Mouse (Mus musculus): ENCODE data around the gene Zc3h12c.
A peak's percentile ranks its signal among the peaks of the same experiment; 100 is the strongest.
"Not testable (repeated sequence)": the region's sequence is repeated elsewhere in the genome, so short reads cannot be mapped to it uniquely, and the experiment has no call there.

Zc3h12c gene

DNA sequence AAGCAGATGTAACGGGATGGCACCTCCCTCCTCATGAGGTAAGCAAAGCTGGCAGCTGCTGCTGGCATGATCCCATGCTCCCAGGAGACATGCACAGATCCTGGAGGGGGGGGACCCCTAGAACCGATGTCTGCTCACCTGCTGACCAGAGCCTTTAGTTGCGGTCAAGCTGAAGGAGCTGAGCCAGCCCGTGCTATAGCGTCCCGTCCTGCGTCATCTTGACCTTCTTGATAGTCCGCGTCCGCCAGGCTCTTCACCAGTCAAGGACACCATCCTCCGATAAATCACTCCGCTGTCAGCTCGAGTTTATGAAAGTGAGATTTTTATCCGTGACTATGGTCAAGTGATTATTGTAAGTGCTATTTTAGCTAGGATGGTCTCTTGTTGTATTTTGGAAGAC lies 67.9 kb downstream of the Zc3h12c start:
- no peak for DNase-seq

GRCm38 (mm10) chr9:52098600-52098999 lies 69.8 kb downstream of the Zc3h12c start:
- DNase-seq = peak; percentile 76 to 88

GRCm38 (mm10) chr9:52097386-52097785 lies 71.0 kb downstream of the Zc3h12c start:
- peak in 1 of 2 experiments; percentile 56 for DNase-seq

DNA sequence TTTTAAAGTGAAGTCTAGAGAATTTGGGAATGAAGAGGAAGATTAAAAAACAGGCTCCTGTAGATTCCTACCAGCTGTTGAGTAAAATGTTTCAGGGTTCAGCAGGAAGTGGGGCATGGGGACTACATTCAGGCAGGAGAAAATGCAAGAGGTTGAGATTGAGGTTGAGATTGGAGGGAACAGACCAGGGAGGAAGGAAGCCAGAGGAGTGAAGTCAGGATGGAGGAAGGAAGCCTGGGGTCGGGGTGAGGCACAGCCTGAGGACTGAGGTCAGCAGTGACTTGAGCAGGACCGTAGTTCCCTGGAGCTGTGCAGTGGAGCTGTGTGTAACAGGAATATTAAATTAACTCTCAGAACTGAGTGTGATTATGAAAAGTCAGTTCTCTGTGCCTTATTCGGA lies 72.7 kb downstream of the Zc3h12c start:
- DNase-seq = no peak

DNA sequence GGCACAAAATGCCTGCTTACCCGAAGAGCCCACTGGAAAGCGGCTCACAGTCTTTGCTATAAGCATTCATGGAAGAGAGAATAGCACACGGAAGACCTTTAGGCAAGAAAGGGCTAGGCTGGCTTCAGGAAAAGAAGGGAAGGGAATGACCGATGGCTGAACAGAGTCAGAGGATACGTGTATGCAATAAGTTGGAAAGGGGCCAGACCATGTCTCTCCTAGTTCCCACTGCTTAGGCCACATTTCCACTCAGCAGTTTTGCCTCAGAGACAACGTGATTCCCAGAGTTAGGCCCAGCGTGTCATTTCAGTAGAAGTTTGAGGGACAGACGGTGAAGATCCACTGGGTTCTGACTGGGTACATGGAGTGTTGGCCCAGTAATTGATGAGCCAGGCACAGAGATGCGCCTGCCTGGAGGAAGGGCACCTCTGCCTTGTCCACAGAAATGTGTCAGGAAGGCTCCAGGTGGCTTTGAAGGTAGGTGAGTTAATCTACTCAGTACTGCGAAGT lies 73.8 kb downstream of the Zc3h12c start:
- DNase-seq = no peak

DNA sequence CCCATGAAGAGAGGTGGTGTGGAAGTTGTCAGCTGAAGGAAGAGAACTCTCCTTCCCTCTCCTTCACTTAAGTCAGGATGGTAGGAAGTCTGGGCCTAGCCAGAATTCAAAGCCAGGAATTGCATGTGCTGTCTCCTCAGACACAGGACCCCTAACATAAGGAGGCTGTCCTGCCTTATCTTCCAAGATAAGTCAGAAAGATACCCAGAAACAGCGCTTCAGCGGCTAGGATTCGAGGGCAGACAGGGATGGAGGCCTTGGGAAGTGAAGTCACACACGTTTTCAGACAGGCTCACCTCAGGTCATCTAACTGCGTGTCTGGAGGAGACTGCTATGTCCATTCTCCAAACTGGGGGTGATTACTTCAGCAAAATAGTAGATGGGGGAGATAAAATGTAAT lies 74.4 kb downstream of the Zc3h12c start:
- no peak for DNase-seq

DNA sequence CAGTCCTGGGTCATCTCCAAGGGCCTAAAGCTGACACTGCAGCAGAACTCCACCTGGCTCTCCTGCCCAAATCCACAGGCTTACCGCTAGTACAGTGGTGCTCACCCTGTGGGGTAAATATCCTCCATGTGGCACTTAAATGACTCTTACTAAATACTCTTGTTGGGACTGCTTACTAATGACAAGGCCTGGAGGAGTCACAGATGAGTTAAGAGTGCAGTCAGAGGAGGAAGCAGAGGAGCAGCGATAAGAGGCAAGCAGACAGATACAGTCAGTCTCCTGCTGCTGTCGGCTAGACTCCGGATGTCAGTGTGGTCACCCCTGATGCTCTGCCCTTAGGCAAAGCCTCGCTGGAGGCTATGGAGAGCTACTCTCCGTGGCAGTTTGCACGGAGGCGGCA lies 75.3 kb downstream of the Zc3h12c start:
- DNase-seq = no peak

DNA sequence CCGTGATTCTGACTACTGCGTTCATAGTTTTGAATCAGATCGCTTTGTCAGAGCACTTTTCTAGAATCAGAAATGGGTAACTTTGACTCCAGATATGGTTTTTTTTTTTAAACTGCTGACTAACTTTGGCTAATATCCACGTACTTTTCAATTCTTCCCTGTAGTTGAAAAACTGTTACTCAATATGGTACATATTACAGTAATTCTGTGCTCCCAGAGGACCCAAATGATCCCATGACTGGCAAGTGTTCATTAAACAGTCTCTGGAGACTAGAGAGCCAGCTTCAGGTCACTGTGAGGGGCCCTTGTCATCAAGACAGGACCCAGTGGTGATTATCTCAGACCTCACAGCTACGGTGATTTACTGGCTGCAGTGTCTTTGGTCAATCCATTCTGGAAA lies 76.1 kb downstream of the Zc3h12c start:
- no peak for DNase-seq

- no peak for DNase-seq
Observed at GRCm38 (mm10) chr9:52091752-52092151, 76.6 kb downstream of the Zc3h12c start.

- no peak for DNase-seq
Observed at GRCm38 (mm10) chr9:52082414-52082813, 86.0 kb downstream of the Zc3h12c start.

DNA sequence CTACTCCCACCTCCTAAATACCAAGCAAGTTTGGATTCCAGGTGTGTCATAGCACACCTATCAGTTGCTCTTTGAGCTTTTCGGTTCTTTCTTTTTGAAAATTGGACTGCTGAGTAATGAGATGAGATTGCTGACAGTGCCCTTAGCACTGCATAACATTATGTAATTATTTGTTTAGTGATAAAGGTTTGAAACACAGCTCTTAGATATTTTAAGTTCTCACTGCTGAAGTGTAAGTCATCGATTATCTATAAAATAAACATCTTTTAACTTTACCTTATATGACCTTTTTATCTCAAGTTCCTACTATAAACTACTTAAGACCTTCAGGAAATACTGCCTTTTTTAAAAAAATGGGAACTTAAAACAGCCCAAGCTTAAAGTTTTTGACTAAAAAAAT lies 86.4 kb downstream of the Zc3h12c start:
- no peak for DNase-seq

DNA sequence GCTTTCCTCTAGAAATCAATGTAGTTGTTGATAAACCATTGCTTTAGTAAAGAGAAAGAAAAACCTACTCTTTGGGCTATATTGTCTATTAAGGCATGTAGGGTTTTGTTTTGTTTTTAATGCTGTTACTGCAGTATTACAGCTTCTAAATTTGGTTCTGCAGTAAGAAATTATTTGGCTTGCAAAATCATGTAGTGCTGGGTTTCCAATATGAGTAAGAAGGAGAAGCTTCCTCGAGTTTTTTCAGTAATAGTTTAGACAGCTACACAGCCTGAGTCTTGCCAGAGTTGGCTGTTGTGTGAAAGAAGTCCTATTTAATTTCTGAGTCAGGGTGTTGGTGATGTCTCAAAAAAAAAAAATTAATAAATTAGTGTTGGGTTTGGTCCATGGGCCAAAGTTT lies 90.7 kb downstream of the Zc3h12c start:
- no peak for DNase-seq

- no peak for DNase-seq
Observed at GRCm38 (mm10) chr9:52076089-52076488, 92.3 kb downstream of the Zc3h12c start.

DNA sequence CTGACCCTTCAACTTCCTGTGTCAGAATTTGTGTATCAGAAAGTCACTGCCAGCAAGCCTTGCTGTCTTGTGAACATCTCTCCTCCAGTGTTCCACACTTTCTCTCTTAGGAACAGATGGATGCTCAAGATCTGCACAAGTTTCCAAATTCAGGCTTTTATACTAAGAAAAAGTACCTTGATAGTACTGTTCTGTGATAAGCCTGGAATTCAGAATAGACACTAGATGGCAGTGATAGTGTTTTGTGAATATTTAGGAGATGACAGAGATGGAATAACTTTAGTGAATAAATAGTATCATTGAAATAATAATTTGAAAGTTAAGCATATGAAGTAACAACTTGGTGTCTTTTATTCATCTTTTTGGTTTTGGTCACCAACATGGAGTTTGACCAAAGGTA lies 96.2 kb downstream of the Zc3h12c start:
- no peak for DNase-seq

DNA sequence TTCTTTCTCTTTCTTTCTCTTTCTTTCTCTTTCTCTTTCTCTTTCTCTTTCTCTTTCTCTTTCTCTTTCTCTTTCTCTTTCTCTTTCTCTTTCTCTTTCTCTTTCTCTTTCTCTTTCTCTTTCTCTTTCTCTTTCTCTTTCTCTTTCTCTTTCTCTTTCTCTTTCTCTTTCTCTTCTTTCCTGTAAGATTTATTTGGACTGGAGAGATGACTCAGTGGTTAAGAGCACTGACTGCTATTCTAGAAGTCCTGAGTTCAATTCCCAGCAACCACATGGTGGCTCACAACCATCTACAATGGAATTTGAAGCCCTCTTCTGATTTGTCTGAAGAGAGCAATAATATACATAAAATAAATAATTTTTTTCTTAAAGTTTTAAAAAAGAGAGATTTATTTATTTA lies 97.0 kb downstream of the Zc3h12c start:
- DNase-seq = not testable (repeated sequence)

GRCm38 (mm10) chr9:52070052-52070451 lies 98.3 kb downstream of the Zc3h12c start:
- no peak for DNase-seq

Measured in kidney, postnatal 25 days (tissue).